Mouse (Mus musculus) liver, embryonic 11.5 days (tissue): ENCODE data around the gene Olfr1152. TPM values are rescaled to one million over a fixed set of nuclear protein-coding genes. Genes with fewer than 3 reads are reported as not detected.

Experiments used
- ATAC-seq: fragments of 200-750 bp; cut with Nextera tagmentation; replicated peaks from 2 replicates; pipeline ENCODE4 v1.8.0; 2017; ENCODE audit warnings: moderate number of reproducible peaks, mild to moderate bottlenecking, moderate TSS enrichment, moderate library complexity; ENCODE audit not compliant: low FRiP score
- DNase-seq: peaks from one replicate; pipeline ENCODE4 v3.0.0-alpha.2; 2017; ENCODE audit warnings: low spot score
- H3K27ac ChIP-seq: fragments of 300-500 bp; sonication (generic); 2 replicates; pipeline ENCODE4 v1.5.1; 2014; ENCODE audit warnings: mild to moderate bottlenecking, low read depth, low read length, control low read depth
- H3K27me3 ChIP-seq: fragments of 300-500 bp; sonication (generic); replicated peaks from 2 replicates; pipeline ENCODE4 v1.6.1; 2014; ENCODE audit warnings: low read length, mixed read lengths; ENCODE audit not compliant: control insufficient read depth, insufficient read depth
- H3K36me3 ChIP-seq: fragments of 300-500 bp; sonication (generic); 2 replicates; pipeline ENCODE4 v1.6.1; 2014; ENCODE audit warnings: mild to moderate bottlenecking, low read length, moderate library complexity, mixed read lengths; ENCODE audit not compliant: control insufficient read depth, insufficient read depth
- H3K4me1 ChIP-seq: fragments of 300-500 bp; sonication (generic); replicated peaks from 2 replicates; pipeline ENCODE4 v1.6.1; 2014; ENCODE audit warnings: low read length, mixed read lengths; ENCODE audit not compliant: control insufficient read depth, insufficient read depth
- H3K4me2 ChIP-seq: fragments of 300-500 bp; sonication (generic); 2 replicates; pipeline ENCODE4 v1.6.1; 2014; ENCODE audit warnings: mild to moderate bottlenecking, control low read depth, moderate library complexity
- H3K4me3 ChIP-seq: fragments of 300-500 bp; sonication (generic); 2 replicates; pipeline ENCODE4 v1.5.1; 2014; ENCODE audit warnings: low read depth, low read length, control low read depth
- H3K9ac ChIP-seq: fragments of 300-500 bp; sonication (generic); 2 replicates; pipeline ENCODE4 v1.6.1; 2014; ENCODE audit warnings: low read depth, low read length, control low read depth
- H3K9me3 ChIP-seq: fragments of 300-500 bp; sonication (generic); 2 replicates; pipeline ENCODE4 v1.6.1; 2016; ENCODE audit warnings: low read length, inconsistent platforms, mixed read lengths; ENCODE audit not compliant: control insufficient read depth
- WGBS: fragments of 180-500 bp; shearing (Covaris S2); extraction: QIAGEN DNeasy Blood & Tissue Kit; methylation state at CpG from one replicate; pipeline ENCODE4 v1.1.7; 2014; 5-methylcytosine and 5-hydroxymethylcytosine counted together
- polyA plus RNA-seq: library from polyadenylated mRNA; unstranded; fragments of >200 nt; fragmentation: Nextera tagmentation; extraction: Ambion mirVana; gene quantifications from 2 replicates; pipeline ENCODE4 v1.2.1, GENCODE M21; 2014

Gene Olfr1152
- polyA plus RNA-seq = not detected in 2 replicates

DNA sequence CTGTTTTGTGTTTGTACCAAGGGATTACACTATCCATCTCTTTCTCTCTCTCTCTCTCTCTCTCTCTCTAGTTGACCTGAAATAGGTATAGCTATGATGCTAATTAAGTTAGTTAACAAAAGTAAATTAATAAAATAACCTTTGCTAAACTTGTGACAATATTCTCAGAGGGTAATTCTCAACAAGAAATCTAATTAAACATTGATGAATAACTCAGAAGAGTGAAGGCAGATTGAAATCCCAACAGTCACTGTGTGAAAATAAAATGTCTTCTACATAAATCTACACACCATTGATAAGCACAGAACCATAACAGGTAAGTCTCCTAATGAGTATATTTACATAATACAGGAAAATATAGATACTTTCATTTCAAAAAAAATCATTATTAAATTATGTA is at the start of gene Olfr1152:
Gene Olfr1152 (plus strand): TSS at position 301 of the 400 bp plus-strand sequence.
- Histone ChIP-seq H3K36me3 (no peaks in the 10 kb centered on the region), H3K27ac (no peak within 1 kb of the TSS), H3K4me1 (no peaks in the 10 kb centered on the region), H3K9me3 (no peaks in the 10 kb centered on the region), H3K9ac (no peak within 1 kb of the TSS), H3K27me3 (no peaks in the 10 kb centered on the region), H3K4me3 (no peak within 1 kb of the TSS), H3K4me2 (no peak within 1 kb of the TSS)
- ATAC-seq = no peak
- DNase-seq = no peak

- WGBS = 84% methylated on average over 1 of the region's 1 CpGs
- ATAC-seq (no peak), DNase-seq (no peak)
- H3K9ac ChIP-seq = no peak within 1 kb of the TSS
- H3K4me1 ChIP-seq = no peaks in the 10 kb centered on the region
- H3K27ac ChIP-seq = no peak within 1 kb of the TSS
- no peaks in the 10 kb centered on the region for H3K27me3 ChIP-seq
- no peaks in the 10 kb centered on the region for H3K36me3 ChIP-seq
- no peak within 1 kb of the TSS for H3K4me3 ChIP-seq
- no peaks in the 10 kb centered on the region for H3K9me3 ChIP-seq
- H3K4me2 ChIP-seq = no peak within 1 kb of the TSS
Observed at GRCm38 (mm10) chr2:87830233-87830632, 36.1 kb upstream of the Olfr1152 start, which contains the start of gene Olfr1148. TSS of gene Olfr1148 (plus strand) at chr2:87830533.

GRCm38 (mm10) chr2:87843693-87844092 is 22.6 kb upstream of the Olfr1152 start, which contains the start of gene Olfr1150-ps1:
TSS of gene Olfr1150-ps1 (plus strand) at chr2:87843993.
- H3K36me3 ChIP-seq = no peaks in the 10 kb centered on the region
- ATAC-seq = no peak
- H3K4me2 ChIP-seq = no peak within 1 kb of the TSS
- no peak for DNase-seq
- no peaks in the 10 kb centered on the region for H3K9me3 ChIP-seq
- no peaks in the 10 kb centered on the region for H3K4me1 ChIP-seq
- H3K4me3 ChIP-seq = no peak within 1 kb of the TSS
- WGBS = 88% methylated on average over 1 of the region's 1 CpGs
- H3K27ac ChIP-seq = no peak within 1 kb of the TSS
- no peaks in the 10 kb centered on the region for H3K27me3 ChIP-seq
- H3K9ac ChIP-seq = no peak within 1 kb of the TSS

DNA sequence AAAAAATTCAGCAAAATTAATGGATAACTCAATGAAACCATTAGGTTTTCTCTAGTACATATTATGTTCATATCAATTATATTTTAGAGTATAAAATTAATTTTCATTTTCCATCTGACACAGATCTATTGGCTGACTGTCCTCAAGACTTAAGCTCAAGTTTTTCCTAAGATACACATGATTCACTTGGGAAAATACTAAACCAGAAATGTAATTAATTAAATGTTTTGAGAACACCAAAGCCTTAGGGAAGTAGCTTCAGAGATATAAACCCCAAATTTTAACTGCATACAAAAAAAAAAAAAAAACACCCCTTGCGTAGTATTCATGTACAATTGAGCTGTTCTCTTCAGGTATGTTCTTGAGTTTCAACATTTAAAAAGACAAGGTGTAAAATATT is 10.7 kb upstream of the Olfr1152 start, which contains the start of gene Olfr1151:
Gene Olfr1151 (plus strand): TSS at position 301 of the 400 bp plus-strand sequence.
- no peak within 1 kb of the TSS for H3K9ac ChIP-seq
- H3K4me2 ChIP-seq = no peak within 1 kb of the TSS
- H3K4me3 ChIP-seq = no peak within 1 kb of the TSS
- no peaks in the 10 kb centered on the region for H3K4me1 ChIP-seq
- ATAC-seq (no peak), DNase-seq (no peak)
- WGBS = 84% methylated on average over 1 of the region's 1 CpGs
- H3K9me3 ChIP-seq = no peaks in the 10 kb centered on the region
- no peak within 1 kb of the TSS for H3K27ac ChIP-seq
- no peaks in the 10 kb centered on the region for H3K36me3 ChIP-seq
- no peaks in the 10 kb centered on the region for H3K27me3 ChIP-seq

GRCm38 (mm10) chr2:87894662-87895061 is 28.4 kb downstream of the Olfr1152 start, which contains the start of gene Olfr1153:
TSS of gene Olfr1153 (plus strand) at chr2:87894962.
- no peaks in the 10 kb centered on the region for H3K4me1 ChIP-seq
- no peak for ATAC-seq
- WGBS = 58% methylated on average over 1 of the region's 1 CpGs
- H3K36me3 ChIP-seq = no peaks in the 10 kb centered on the region
- no peaks in the 10 kb centered on the region for H3K27me3 ChIP-seq
- H3K4me2 ChIP-seq = no peak within 1 kb of the TSS
- H3K4me3 ChIP-seq = no peak within 1 kb of the TSS
- no peak for DNase-seq
- H3K9ac ChIP-seq = no peak within 1 kb of the TSS
- H3K27ac ChIP-seq = no peak within 1 kb of the TSS
- no peaks in the 10 kb centered on the region for H3K9me3 ChIP-seq

- Histone ChIP-seq H3K9me3 (no peaks in the 10 kb centered on the region), H3K27ac (no peak within 1 kb of the TSS), H3K36me3 (no peaks in the 10 kb centered on the region), H3K4me1 (no peaks in the 10 kb centered on the region), H3K4me2 (no peak within 1 kb of the TSS), H3K27me3 (no peaks in the 10 kb centered on the region), H3K9ac (no peak within 1 kb of the TSS), H3K4me3 (no peak within 1 kb of the TSS)
- DNase-seq (no peak), ATAC-seq (no peak)
- WGBS = 97% methylated on average over 1 of the region's 1 CpGs
Observed at GRCm38 (mm10) chr2:87905066-87905465, 38.8 kb downstream of the Olfr1152 start, which contains the start of gene Olfr1154. TSS of gene Olfr1154 (minus strand) at chr2:87905166.

Other genes starting within 250 kb of the Olfr1152 start
- not detected in 2 replicates for gene Olfr1131, start 239.4 kb upstream of the Olfr1152 start, polyA plus RNA-seq
- gene Olfr1132, start 229.0 kb upstream of the Olfr1152 start, polyA plus RNA-seq = not detected in 2 replicates
- gene Olfr1133, start 219.1 kb upstream of the Olfr1152 start, polyA plus RNA-seq = not detected in 2 replicates
- not detected in 2 replicates for gene Olfr1134, start 208.0 kb upstream of the Olfr1152 start, polyA plus RNA-seq
- gene Olfr1135, start 192.8 kb upstream of the Olfr1152 start, polyA plus RNA-seq = not detected in 2 replicates
- not detected in 2 replicates for gene Olfr1136, start 172.5 kb upstream of the Olfr1152 start, polyA plus RNA-seq
- not detected in 2 replicates for gene Olfr1137, start 153.3 kb upstream of the Olfr1152 start, polyA plus RNA-seq
- not detected in 2 replicates for gene Olfr1138, start 126.5 kb upstream of the Olfr1152 start, polyA plus RNA-seq
- gene Olfr1140, start 122.7 kb upstream of the Olfr1152 start, polyA plus RNA-seq = not detected in 2 replicates
- not detected in 2 replicates for gene Olfr1141, start 112.5 kb upstream of the Olfr1152 start, polyA plus RNA-seq
- gene Olfr152, start 87.0 kb upstream of the Olfr1152 start, polyA plus RNA-seq = not detected in 2 replicates
- gene Olfr1143, start 65.9 kb upstream of the Olfr1152 start, polyA plus RNA-seq = not detected in 2 replicates
- gene Olfr1145, start 56.7 kb upstream of the Olfr1152 start, polyA plus RNA-seq = not detected in 2 replicates
- not detected in 2 replicates for gene Olfr1148, start 36.0 kb upstream of the Olfr1152 start, polyA plus RNA-seq
- gene Olfr1150-ps1, start 22.5 kb upstream of the Olfr1152 start, polyA plus RNA-seq = not detected in 2 replicates
- gene Olfr1151, start 10.6 kb upstream of the Olfr1152 start, polyA plus RNA-seq = not detected in 2 replicates
- not detected in 2 replicates for gene Olfr1153, start 28.5 kb downstream of the Olfr1152 start, polyA plus RNA-seq
- not detected in 2 replicates for gene Olfr1154, start 38.7 kb downstream of the Olfr1152 start, polyA plus RNA-seq
- not detected in 2 replicates for gene Olfr1155, start 78.6 kb downstream of the Olfr1152 start, polyA plus RNA-seq
- gene Olfr1156, start 86.6 kb downstream of the Olfr1152 start, polyA plus RNA-seq = not detected in 2 replicates
- not detected in 2 replicates for gene Olfr1157, start 101.8 kb downstream of the Olfr1152 start, polyA plus RNA-seq
- gene Olfr74, start 108.2 kb downstream of the Olfr1152 start, polyA plus RNA-seq = not detected in 2 replicates
- gene Olfr1158, start 123.6 kb downstream of the Olfr1152 start, polyA plus RNA-seq = not detected in 2 replicates
- not detected in 2 replicates for gene Olfr1160, start 141.8 kb downstream of the Olfr1152 start, polyA plus RNA-seq
- not detected in 2 replicates for gene Olfr1161, start 156.3 kb downstream of the Olfr1152 start, polyA plus RNA-seq
- not detected in 2 replicates for gene Olfr73, start 171.2 kb downstream of the Olfr1152 start, polyA plus RNA-seq
- gene Olfr1162, start 184.6 kb downstream of the Olfr1152 start, polyA plus RNA-seq = not detected in 2 replicates
- not detected in 2 replicates for gene Olfr1163, start 205.3 kb downstream of the Olfr1152 start, polyA plus RNA-seq
- not detected in 2 replicates for gene Olfr1164, start 227.5 kb downstream of the Olfr1152 start, polyA plus RNA-seq